Mouse (Mus musculus): ENCODE results near the gene Dvl1. TPM values are rescaled to one million over a fixed set of nuclear protein-coding genes. Genes with fewer than 3 reads are reported as not detected.

Gene Dvl1
- total and polyA plus RNA-seq, 3 experiments: 23.9 to 55.1 (median 25.8) TPM

DNA sequence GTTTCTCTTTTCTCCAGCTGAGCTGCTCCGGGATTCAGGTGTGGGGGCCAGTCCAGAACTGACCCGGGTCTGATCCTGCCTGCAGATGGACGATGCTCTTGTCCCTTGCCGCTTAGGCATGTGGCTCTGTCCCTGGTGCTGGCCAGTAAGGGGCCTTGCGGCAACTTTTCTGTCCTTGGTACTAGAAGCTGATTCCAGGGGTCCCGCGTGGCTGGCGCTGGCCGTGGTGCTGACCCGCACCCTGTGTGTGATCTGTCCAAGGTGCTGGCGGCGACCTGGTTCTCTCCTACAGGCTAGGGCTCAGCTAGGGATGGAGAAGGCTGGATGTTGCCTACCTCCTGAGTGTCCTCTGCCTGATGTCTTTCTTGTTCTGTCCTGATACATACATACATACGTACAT lies 12.1 kb downstream of the Dvl1 start:
- in situ Hi-C loops (cut with MboI; ENCODE audit: low pct_ligation_motif_present, low pct_unique_long_range_greater_than_20kb, low sequenced_read_pairs) (no loop called here), dilution Hi-C loops (cut with MboI; ENCODE audit: extremely low pct_ligation_motif_present, extremely low pct_unique_long_range_greater_than_20kb, low sequenced_read_pairs) (no loop called here)
- Histone ChIP-seq H3K27ac (ENCODE audit: insufficient read depth, low read depth) (no peak overlapping the region), H3K27me3 (replicated peaks) (no peaks in the 10 kb centered on the region), H3K79me2 (replicated peaks; ENCODE audit: control insufficient read depth, extremely low read depth, insufficient read depth, poor library complexity, severe bottlenecking) (no peaks in the 10 kb centered on the region), H3K36me3 (replicated peaks in 1 of 2; ENCODE audit: control insufficient read depth in 1 of 2, insufficient read depth in 1 of 2, low read length in 1 of 2) (peaks cover 74 to 99% of the 10 kb centered on the region in 2 experiments), H3K9ac (ENCODE audit: insufficient read depth, low read depth) (no peak overlapping the region), H3K4me3 (replicated peaks in 1 of 3; ENCODE audit: low read depth in 2 of 3, low read length in 2 of 3, poor library complexity in 1 of 3) (no peak overlapping the region), H3K4me1 (ENCODE audit: control insufficient read depth in 1 of 2, insufficient read depth in 2 of 2) (peaks cover 4 to 16% of the 10 kb centered on the region in 2 experiments; a peak in 3 of 4 replicates), H3K4me2 (ENCODE audit: insufficient read depth, low read depth, poor library complexity, severe bottlenecking) (no peak overlapping the region), H3K9me3 (replicated peaks; ENCODE audit: low read length) (no peaks in the 10 kb centered on the region)
- no peak for DNase-seq (ENCODE audit: extremely low read depth)
- TF ChIP-seq CHD1 (IDR thresholded peaks at IDR 0.05; ENCODE audit: low read depth, low read length): no peak
- peak; percentile 94 for TF ChIP-seq SIN3A (IDR thresholded peaks at IDR 0.05; ENCODE audit: low read length)
- TF ChIP-seq MXI1 (IDR thresholded peaks at IDR 0.05; ENCODE audit: low read depth, low read length): peak; percentile 91

- no peak for DNase-seq (ENCODE audit: extremely low read depth)
- no peak for TF ChIP-seq USF1 (IDR thresholded peaks at IDR 0.05; ENCODE audit: low read depth, low read length)
- Histone ChIP-seq H3K79me2 (replicated peaks; ENCODE audit: control insufficient read depth, extremely low read depth, insufficient read depth, poor library complexity, severe bottlenecking) (no peaks in the 10 kb centered on the region), H3K27ac (ENCODE audit: insufficient read depth, low read depth) (no peak overlapping the region), H3K9ac (ENCODE audit: insufficient read depth, low read depth) (no peak overlapping the region), H3K4me1 (ENCODE audit: control insufficient read depth in 1 of 2, insufficient read depth in 2 of 2) (peaks cover 8 to 17% of the 10 kb centered on the region in 2 experiments; a peak in 3 of 4 replicates), H3K4me3 (replicated peaks in 1 of 3; ENCODE audit: low read depth in 2 of 3, low read length in 2 of 3, poor library complexity in 1 of 3) (no peak overlapping the region), H3K4me2 (ENCODE audit: insufficient read depth, low read depth, poor library complexity, severe bottlenecking) (no peak overlapping the region), H3K27me3 (replicated peaks) (no peaks in the 10 kb centered on the region), H3K36me3 (replicated peaks in 1 of 2; ENCODE audit: control insufficient read depth in 1 of 2, insufficient read depth in 1 of 2, low read length in 1 of 2) (peaks cover 74 to 99% of the 10 kb centered on the region in 2 experiments), H3K9me3 (replicated peaks; ENCODE audit: low read length) (no peaks in the 10 kb centered on the region)
- dilution Hi-C loops (cut with MboI; ENCODE audit: extremely low pct_ligation_motif_present, extremely low pct_unique_long_range_greater_than_20kb, low sequenced_read_pairs): no loop called here
- in situ Hi-C loops (cut with MboI; ENCODE audit: low pct_ligation_motif_present, low pct_unique_long_range_greater_than_20kb, low sequenced_read_pairs): no loop called here
Measured at GRCm38 (mm10) chr4:155861787-155862186, 14.6 kb downstream of the Dvl1 start.

GRCm38 (mm10) chr4:155863001-155863400 lies 15.8 kb downstream of the Dvl1 start, which contains the start of gene Tas1r3:
Tas1r3 (minus strand) TSS chr4:155863362.
- Histone ChIP-seq H3K9ac (ENCODE audit: insufficient read depth, low read depth) (no peak within 1 kb of the TSS), H3K4me1 (ENCODE audit: control insufficient read depth in 1 of 2, insufficient read depth in 2 of 2) (peaks cover 16 to 29% of the 10 kb centered on the region in 2 experiments), H3K4me3 (replicated peaks in 1 of 3; ENCODE audit: low read depth in 2 of 3, low read length in 2 of 3, poor library complexity in 1 of 3) (no peak within 1 kb of the TSS), H3K27ac (ENCODE audit: insufficient read depth, low read depth) (no peak within 1 kb of the TSS), H3K9me3 (replicated peaks; ENCODE audit: low read length) (no peaks in the 10 kb centered on the region), H3K27me3 (replicated peaks) (no peaks in the 10 kb centered on the region), H3K4me2 (ENCODE audit: insufficient read depth, low read depth, poor library complexity, severe bottlenecking) (no peak within 1 kb of the TSS), H3K79me2 (replicated peaks; ENCODE audit: control insufficient read depth, extremely low read depth, insufficient read depth, poor library complexity, severe bottlenecking) (no peaks in the 10 kb centered on the region), H3K36me3 (replicated peaks in 1 of 2; ENCODE audit: control insufficient read depth in 1 of 2, insufficient read depth in 1 of 2, low read length in 1 of 2) (peaks cover 67 to 94% of the 10 kb centered on the region in 2 experiments)
- in situ Hi-C loops (cut with MboI; ENCODE audit: low pct_ligation_motif_present, low pct_unique_long_range_greater_than_20kb, low sequenced_read_pairs): no loop called here
- no peak for DNase-seq (ENCODE audit: extremely low read depth)
- TF ChIP-seq USF1 (IDR thresholded peaks at IDR 0.05; ENCODE audit: low read depth, low read length) (no peak), RCOR1 (conservative IDR thresholded peaks at IDR 0.05; ENCODE audit: low read depth, low read length) (no peak)
- dilution Hi-C loops (cut with MboI; ENCODE audit: extremely low pct_ligation_motif_present, extremely low pct_unique_long_range_greater_than_20kb, low sequenced_read_pairs): no loop called here

Data from CH12.LX (cell line).